Mouse (Mus musculus): ENCODE measurements around the gene Borcs8.

Gene Borcs8

DNA sequence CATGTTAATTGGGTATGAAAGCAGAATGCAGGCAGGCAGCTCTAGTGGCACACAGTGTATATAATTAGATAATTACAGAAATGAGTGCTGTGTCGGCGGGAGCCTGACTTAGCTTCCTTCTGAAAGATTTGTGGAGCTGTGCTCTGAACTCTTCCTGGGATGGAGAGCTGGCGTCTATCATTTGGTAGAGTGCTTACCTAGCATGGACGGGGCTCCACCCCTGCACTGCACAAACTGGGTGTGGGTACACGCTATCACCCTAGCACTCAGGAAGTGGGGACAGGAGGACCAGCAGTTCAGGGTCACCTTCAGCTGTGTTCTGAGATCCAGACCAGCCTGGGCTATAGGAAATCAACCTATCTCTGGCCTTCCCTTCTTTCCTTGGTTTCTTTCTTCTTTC is 34.0 kb downstream of the Borcs8 start:
- ATAC-seq (ENCODE audit: insufficient number of reproducible peaks, low FRiP score, low TSS enrichment): no peak

DNA sequence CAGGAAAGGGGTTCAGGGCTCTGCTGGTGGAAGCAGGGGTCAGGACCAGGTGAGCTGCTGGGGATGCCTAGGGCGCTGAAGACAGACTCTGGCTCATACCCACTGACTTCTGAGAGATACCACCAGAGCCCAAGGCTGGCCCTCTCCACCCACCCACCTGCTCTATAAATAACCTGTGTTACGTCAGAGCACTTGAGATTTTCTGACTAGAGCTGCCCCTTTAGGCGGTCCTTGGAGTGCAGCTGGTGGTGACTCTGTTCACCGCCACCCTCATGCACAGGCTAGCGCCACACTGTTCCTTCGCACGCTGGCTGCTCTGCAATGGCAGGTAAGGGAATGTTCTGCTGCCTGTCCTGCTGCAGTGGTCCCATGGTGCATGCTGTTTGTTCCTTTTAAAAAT is 34.8 kb downstream of the Borcs8 start:
- no peak for ATAC-seq (ENCODE audit: insufficient number of reproducible peaks, low FRiP score, low TSS enrichment)

DNA sequence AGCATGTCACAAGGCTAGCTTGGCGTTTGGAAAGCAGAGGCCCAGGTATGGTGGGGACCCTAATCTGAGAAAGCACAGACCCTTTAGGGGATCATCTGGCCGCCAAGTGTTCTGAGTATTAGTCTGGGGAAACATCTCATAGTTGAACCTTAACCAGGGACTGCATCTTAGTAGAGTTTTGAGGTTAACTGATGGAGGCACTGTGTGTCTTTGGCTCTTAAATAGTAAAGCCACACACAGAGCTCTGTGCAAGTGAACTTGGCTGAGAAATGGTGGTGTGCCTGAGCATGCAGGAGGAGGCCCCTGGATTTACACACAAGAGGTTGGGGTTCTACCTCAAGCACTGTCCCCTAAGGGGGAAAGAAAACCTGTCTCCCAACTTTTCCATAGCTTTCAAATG is 38.9 kb downstream of the Borcs8 start:
- no peak for ATAC-seq (ENCODE audit: insufficient number of reproducible peaks, low FRiP score, low TSS enrichment)

DNA sequence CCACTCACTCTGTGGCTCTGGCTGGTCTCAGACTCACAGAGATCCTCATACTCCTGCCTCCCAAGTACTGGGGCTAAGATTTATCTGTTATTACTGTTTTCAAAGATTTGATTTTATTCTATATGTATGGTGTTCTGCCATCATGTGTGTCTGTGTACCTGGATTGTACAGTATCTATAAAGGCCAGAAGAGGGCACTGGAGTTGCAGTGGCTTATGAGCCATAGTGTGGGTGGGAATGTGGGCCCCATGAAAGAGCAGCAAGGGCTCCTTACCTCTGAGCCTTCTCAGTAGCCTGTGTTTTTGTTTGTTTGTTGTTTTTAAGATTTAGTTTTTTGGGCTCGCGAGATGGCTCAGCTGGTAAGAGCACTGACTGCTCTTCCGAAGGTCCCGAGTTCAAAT is 39.8 kb downstream of the Borcs8 start:
- no peak for ATAC-seq (ENCODE audit: insufficient number of reproducible peaks, low FRiP score, low TSS enrichment)

DNA sequence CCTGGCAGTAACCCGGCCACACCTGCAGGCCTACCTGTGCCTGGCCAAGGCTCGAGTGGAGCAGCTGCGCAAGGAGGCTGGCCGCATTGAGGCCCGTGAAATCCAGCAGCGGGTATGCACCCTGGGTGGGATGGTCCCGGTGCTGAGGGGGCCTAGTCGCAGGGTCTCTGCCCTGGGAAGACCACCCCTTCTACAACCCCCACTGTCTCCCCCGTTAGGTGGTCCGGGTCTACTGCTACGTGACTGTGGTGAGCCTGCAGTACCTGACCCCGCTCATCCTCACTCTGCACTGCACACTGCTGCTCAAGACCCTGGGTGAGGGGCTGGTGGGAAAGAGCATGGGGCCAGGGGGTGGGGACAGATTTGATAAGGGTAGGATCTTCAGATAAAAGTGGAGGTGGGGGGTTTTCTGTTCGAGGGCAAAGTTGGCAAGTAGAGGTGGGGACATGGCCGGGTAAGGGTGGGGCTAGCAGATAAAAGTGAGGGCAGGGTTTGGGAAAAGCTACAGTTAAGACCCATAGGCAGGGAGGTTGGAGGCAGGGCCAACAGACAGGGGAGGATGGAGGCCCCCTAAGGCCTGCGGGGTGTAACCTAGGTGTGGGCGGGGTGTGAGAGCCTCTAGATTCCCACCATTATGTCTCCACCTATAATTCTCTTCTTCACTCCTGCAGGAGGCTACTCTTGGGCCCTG is 42.1 kb downstream of the Borcs8 start:
- no peak for ATAC-seq (ENCODE audit: insufficient number of reproducible peaks, low FRiP score, low TSS enrichment)

DNA sequence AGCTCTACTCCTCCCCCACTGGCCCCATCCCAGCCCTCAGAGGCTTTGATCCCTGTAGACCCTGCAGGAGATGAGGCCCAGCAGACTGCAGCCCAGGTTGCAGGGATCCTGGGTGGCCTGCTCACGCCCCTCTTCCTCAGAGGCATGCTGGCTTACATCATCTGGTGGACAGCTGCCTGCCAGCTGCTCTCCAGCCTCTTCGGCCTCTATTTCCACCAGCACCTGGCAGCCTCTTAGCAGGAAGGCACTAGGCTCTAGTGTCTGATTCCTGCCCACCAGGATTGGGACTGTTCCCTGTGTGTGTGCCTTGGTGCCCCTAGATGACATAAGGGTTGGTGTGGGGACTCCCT is 42.6 kb downstream of the Borcs8 start:
- no peak for ATAC-seq (ENCODE audit: insufficient number of reproducible peaks, low FRiP score, low TSS enrichment)

DNA sequence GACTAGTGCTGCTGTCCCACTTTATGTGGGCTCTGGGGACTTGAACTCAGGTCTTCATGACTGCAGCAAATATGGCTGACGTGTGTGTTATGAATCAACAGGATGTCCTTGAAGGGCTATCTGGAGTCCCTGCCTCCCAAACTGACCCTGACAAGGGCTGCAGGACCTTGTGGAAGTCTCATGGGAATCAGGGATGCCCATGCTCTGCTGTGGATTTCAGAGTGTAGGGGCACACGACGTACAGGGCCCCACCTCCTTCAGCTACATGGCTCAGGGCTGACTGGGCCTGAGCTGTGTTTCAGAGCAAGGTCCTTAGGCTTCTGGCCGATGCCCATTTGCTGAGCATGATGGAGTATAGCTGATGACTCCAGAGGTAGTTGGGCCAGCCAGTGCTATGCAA is 43.9 kb downstream of the Borcs8 start:
- ATAC-seq (ENCODE audit: insufficient number of reproducible peaks, low FRiP score, low TSS enrichment): no peak

DNA sequence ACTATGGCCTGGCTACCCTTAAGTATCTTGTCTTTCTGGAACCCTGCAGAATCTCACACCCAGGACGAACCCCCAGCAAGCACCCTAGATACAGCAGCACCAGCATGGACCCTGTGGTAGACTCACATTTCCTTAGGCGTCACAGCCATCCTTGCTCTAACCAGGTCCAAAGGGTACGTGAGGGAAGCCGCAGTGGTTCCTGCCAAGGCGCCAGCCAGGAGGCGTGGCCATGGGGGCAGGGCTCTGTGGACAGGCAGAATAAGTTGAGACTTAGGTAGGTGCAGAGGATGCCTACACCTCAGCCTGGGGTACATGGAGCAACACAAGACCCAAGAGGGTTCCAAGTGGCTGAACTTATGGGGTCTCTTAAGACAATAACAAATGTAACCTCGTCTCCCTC is 49.4 kb downstream of the Borcs8 start:
- no peak for ATAC-seq (ENCODE audit: insufficient number of reproducible peaks, low FRiP score, low TSS enrichment)

DNA sequence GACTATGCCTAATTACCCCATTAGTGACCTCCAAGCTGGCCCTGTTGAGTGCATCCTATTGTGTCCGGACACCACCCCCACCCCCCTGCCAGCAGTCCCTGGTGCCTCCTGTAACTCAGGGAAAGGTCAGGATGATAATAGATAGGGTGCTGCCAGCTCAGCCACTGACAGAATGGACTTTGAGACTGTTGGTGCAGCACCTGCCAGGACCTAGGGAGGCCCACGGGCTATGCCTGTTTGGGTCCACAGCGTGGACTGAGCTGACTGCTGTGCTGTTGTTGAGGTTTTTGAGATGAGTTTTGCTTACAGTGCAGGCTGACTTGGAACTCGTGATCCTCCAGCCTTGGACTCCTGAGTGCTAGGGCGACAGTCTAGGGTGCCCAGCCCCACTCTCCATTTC is 53.9 kb downstream of the Borcs8 start:
- ATAC-seq (ENCODE audit: insufficient number of reproducible peaks, low FRiP score, low TSS enrichment): no peak

DNA sequence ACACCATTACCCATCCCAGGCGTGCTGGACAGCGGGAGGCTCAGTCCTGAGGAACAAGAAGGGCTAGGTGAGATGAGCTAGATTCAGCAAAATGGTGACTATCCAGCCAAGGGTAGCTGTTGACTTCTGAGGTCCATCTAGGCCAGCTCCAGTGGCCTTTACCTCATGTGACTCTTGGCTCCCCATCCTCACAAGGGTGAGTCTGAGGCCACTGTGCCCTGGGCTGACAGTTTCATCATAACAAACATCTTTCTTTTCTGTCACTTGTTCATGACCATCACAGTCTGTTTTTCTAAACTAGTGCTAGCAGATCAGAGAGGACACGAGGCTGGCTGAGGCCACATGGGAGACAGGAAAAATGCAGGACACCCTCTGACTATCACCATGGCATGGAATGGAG is 54.9 kb downstream of the Borcs8 start:
- no peak for ATAC-seq (ENCODE audit: insufficient number of reproducible peaks, low FRiP score, low TSS enrichment)

DNA sequence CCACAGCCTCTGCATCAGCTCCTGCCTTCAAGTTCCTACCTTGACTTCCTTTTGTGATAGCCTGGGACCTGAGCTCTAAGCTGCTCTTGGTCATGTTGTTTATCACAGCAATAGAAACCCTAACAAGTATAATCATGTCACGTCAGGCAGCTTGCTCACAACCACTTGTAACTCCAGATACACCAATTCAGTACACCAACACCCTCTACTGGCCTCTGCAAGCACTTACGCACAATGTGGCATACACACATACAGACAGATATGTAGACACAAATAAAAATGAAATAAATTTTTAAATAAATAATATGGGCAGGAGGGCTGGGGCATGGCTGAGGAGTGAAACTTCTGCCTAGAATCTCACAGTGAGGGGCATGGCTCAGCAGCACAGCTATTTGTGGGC is 56.5 kb downstream of the Borcs8 start:
- ATAC-seq (ENCODE audit: insufficient number of reproducible peaks, low FRiP score, low TSS enrichment): no peak
